Mouse (Mus musculus) cerebellum, adult 8-10 months (tissue): ENCODE data around the gene Tle3.
A peak's percentile ranks its signal among the peaks of the same experiment; 100 is the strongest.

Source experiments
- DNase-seq: peaks from one replicate; pipeline ENCODE4 v3.0.0; 2022

The Tle3 gene

DNA sequence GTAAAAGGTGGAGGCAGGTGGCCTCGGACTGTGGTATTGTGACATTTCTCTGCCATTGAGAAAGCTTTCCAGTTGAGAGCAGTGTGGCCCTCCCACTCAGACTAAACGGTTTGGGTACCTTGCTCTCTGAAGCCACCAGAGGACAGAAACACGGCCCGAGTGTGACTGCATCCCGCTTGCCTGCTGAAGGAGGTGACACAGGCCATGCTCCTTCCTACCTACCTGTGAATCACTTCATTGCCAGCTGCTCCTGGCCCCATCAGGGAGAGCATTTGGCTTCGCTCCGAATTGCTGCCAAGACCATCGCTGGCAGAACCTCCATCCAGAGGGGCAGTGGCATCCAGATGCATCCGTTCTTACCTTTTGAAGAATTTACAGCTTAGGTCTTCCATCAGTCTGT, 26.0 kb downstream of the Tle3 start:
- DNase-seq = no peak

DNA sequence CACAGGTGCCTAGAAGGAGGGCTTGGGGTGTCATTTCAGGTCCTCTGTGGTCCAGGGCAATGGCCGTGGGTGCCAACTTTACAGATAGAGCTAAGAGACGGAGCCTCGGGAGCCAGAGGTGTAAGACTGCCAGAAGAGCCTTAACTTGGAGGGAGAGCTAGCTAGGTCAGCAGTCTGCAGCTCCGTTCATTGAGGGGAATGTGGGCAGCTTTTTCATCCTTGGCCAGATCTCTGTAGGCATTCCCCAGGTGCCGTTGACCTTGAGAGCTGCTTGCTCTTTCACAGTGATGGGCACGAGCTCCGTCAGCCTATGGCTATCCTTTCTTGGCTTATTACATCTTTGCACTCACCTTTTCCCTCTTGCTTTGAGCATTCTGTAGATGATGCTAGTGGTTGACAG, 28.0 kb downstream of the Tle3 start:
- no peak for DNase-seq

DNA sequence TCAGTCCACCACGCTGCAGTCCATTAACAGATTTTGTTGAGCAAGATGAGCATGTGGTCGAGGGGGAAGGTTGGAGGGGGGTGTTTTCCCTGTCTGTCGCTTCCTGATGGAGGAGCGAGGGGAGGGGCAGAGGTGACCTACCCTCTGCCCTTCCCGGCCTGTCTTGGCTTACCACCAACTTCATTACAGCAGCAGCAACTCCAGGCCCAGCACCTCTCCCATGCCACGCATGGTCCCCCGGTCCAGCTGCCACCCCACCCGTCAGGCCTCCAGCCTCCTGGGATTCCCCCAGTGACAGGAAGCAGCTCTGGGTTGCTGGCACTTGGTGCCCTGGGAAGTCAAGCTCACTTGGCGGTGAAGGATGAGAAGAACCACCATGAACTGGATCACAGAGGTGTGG, 29.5 kb downstream of the Tle3 start:
- no peak for DNase-seq

DNA sequence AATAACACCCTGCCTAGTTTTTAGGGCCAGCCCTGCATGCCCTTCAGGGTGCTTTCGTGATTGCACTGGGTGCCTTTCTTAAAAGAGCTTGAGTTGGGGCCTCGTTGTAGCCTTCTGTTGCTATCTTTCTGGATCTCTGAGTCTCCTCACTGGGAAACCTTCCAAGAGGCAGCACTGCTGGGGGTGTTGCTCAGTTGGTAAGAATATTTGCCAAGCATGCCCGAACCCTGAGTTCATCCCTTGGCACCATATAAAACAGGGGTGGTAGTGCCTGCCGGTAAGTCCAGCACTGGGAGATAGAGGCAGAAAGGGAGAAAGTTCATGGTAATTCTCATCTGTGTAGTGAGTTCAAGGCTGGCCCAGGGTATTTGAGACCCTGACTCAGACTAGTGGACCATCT, 30.1 kb downstream of the Tle3 start:
- no peak for DNase-seq

DNA sequence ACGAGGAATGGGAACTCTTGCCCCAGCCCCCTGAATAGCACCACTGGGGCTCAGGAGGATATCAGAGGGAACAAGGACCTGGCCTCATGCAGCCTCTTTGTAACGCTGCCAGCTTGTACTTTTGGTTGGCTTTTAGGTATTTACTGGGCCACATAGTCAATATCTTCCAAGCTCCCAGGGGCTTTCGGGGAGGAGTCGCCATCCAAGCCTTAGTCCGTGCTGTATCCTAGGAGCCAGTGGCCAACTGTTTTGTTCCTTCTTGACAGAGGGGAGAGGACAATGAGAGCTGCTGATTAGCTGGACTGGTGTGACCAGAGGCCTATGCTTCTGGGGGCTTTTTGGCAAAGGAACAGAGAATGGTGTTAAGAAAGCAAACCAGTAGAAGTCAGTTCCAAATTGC, 30.6 kb downstream of the Tle3 start:
- no peak for DNase-seq

DNA sequence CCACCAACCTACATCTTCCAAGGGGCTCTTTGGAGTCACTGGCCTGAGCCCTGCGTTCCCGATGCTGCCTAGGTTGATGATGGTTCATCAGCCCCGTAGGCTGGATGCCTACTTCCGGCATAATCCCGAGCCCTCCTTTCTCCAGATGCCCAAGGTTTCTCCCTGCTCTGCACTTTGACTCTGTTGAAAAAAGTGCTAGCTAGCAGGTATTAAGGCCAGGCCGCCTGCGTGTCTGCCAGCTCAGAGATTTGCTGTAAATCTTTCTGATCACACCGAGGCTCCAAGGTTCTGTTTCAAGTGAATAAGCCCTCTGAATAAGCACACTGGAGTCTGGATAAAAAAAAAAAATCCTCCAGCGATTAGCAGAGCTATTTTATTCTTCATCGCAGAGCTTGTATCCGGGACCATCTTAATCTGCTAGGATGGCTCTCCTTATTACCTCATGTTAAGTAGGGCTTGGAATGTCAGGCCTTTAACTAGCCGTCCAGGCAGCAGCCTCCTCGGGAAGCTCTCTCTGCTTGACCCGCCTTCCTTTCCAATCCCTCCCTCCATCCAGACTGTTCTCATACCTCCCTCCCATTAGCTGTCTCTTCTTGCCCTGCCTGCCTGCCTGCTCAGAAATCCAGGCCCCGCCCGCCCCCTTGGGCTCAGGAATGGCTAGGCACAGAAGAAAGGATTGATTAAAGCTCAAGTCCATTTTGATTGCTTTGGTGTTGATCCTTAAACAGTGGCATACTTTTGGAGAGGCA, 31.9 kb downstream of the Tle3 start:
- no peak for DNase-seq

DNA sequence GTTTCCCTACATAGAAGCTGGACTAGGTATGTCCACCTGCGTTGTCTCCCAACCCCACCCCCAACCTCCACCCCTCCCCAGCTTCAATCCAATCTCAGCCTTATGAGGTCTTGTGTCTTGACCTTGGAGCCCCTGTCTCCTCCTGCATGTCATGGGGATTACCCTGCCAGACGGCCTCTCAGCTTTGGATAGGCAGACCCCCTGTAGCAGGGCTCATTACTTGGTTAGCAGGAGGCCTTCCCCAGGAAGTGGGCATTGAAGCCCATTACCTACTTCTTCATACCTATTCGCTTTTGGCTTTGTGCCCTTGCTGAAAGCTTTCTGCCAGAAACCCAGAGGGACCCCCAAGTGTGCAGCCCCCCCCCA, 32.4 kb downstream of the Tle3 start:
- DNase-seq = no peak

DNA sequence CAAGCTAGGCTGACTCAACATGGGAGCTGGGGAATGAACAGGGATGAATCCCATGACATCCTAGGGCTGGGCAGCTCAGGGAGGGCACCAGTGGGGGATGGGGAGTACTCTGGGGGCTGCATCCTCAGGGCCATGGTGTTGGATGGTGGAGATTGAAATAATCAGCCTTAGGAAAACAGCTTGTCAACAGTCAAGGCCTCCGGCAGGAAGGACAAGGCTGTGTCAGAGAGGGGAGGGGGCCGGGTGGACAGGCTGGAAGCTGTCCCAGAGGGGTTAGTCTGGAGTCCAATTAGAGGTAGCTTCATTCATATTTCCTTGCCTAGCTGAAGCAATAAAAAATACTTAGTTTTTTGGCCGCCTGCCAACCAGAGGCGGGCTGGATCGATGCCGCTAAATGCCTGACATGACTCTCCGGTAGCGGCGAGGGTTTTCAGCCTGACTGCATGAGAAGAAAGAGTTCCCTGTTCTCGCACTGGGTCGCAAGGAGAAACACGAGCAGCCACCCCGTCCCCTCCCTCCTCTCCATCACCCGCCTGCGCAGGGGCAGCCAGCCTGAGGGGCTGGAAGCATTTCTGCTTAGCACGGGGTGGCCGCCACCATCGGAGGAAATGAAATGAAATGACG, 32.9 kb downstream of the Tle3 start:
- DNase-seq = peak; percentile 40

DNA sequence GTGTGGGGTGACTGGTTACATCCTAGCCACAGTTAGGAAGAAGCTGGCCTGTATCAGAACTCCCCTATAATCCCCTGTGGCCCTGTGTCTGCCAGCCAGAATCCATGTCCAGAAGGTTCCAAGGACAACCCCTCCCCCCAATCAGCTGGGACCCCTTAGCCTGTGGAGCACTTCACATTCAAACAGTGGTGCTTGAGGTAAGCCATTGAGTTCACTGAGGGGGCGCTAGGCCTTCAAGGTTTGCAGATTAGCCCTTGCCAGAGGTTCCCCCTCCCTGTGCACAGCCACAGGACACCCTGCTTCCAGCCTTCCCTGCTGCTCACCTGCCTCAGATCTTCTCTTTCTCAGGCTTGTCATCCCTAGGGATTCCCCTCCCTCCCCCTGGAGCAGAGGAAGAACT, 34.2 kb downstream of the Tle3 start:
- no peak for DNase-seq

DNA sequence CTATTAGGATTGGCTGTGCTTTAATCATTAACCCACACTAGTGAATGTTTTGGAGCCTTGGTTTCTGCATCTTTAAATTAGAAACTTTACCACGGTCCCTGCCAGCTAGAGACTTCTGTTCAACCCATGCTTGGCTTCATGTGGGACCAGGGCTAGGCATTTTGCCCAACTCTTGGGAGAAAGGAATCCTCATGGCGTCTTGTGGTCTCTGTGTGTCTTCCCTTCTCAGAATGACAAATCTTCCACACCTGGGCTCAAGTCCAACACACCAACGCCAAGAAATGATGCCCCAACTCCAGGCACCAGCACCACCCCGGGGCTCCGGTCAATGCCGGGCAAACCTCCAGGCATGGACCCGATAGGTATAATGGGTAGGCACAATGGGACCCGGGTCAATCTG, 36.9 kb downstream of the Tle3 start:
- peak; percentile 32 for DNase-seq

DNA sequence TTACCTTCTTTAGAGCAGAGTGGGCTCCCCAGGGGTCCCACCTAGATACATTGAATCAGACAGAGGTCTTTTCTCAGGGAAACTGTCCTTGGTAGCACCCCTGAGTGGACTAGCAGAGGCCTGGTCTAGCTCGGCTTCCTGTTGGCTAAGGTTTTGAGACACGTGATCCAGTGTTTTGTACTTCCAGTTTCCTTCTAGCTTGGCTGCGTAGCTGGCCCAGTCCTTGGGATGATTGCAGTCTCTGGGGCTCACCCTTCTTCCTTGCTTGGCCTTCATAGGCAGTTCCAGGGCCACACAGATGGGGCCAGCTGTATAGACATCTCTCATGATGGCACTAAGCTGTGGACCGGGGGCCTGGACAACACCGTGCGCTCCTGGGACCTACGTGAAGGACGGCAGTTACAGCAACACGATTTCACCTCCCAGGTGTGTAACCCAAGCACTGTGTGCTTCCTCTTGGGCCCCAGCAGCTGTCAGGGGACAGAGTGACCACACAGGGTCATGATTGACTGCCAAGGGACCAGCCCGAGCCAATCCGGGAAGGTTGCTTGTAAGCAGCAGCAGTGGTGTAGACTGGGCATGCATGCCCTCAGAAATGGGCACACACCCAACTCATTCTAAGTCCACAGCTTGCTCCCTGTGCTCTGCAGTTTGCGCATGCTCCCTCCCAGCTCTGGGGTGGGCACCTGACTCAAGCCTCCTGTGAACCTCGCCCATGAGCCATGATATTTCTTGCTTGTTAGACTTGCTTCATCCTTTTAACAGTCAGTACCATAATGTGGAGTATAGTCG, 41.7 kb downstream of the Tle3 start:
- no peak for DNase-seq

DNA sequence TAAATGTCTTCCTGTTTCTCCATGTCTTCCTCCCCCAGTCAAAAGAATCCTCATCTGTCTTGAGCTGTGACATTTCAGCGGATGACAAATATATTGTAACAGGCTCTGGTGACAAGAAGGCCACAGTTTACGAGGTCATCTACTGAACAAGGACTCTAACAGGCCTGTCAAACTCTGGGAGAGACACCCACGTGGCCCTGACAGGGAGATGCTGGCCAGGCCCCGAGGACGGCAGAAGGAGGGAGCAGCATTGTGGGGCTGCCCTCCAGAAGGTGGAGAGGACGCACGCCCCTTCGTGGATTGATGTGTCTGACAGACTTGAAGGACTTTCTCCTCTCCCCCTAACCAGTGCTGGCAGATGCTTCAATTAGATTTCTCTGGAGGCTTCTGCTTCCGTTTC, 44.4 kb downstream of the Tle3 start:
- no peak for DNase-seq

DNA sequence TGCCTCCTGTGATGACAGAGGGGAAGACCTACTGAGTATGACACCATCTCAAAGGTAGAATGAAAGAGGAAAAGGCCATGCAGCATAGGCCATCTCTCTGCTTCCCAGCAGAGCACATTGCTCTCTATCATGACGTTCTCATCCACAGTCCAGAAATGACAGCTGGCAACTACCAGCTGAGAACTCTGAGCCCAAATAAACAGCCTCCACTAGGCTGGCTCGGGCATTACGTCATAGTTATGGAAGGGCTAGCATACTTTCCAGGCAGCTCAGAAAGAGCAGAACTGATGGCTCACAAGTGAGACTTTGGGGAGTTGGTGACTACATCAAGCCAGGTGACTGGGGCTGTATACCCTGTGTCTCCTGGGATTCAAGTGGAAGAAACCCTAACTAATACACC, 49.5 kb downstream of the Tle3 start:
- DNase-seq = no peak

DNA sequence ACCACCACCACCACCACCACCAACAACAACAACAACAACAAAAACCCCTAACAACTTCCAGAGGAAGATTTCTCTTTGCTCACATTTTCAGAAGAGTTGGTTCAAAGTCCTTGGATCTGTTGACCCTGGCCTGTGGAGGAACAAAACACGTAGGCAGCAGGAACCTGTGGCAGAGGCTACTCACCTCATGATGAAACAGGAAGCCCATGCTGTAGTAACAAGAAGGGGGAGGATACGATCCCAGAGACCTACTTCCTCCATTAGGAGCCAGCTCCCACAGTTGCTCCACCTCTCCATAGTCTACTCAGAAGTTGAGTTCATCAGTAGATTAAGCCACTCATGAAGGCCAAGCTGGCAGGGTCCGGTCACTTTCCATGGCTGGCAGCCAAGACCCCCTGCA, 52.1 kb downstream of the Tle3 start:
- DNase-seq = no peak

DNA sequence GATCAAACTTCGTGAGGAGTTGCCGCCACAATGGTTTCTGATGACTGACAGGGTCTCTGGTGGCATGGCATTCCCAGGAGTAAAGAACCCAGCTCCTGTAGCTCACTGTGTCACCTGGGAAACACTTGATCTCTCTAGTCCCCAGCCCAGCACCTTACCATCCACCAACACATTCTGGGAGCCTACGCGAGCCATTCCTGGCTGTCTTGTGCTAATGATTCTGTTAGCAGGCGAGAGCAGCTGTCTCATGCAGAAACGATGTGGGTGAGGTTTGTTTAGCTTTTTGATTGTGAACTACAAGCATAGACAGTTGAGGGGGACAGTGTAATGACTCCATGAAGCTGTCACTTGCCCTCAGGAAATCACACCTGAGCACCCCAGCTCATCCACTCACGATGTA, 54.3 kb downstream of the Tle3 start:
- no peak for DNase-seq

DNA sequence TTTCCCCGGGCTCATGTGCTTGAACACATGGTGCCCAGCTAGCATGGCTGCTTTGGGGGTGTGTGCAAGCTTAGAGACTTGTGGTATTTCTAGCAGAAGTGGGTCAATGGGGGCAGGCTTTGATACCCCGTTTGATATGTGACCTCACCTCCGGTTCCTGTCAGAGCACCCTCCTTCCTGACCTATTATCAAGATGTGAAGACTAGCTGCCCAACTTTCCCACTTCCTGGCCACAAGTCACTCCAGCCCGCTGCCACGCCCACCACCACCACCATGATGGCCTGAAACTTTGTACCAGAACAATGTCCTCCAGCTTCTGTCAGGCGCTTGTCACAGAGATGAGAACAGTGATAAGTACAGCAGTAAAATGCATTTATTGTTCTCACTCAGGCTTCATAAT, 54.9 kb downstream of the Tle3 start:
- DNase-seq = no peak

DNA sequence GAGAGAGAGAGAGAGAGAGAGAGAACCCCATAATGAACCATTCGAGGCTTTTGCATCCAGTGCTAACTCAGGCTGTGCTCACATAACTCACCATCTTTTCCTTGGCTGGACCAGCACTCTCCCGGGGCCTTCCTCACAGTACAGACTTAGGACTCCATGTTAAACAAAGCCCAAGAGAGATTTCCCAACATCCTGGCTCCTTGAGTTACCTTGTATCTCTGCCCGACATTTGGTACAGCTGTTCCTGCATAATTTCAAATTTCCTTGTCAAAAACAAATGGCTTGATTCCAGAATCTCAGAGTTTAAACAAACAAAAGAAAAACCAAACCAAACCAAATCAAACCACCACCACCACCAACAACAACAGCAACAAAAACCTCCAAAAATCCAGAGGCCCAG, 55.7 kb downstream of the Tle3 start:
- DNase-seq = no peak

DNA sequence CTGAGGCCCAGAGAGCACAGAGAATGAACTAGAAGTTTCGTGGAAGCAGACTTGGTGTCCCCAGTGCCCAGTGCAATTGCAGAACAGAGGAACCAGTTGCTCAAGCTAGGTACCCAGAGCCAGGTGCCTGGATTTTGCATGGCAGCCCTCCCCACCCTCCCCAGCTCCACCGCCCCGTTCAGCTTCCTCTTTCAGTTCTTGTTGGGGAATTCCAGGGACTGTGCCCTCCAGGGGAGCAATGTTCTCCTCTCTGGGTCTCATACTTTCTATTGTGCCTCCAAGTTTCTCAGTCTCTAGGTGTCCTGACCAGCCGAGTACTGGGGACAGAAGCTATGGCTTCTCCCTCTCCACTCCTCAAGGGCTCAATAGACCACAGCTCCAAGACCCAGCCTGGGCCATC, 59.7 kb downstream of the Tle3 start:
- no peak for DNase-seq

DNA sequence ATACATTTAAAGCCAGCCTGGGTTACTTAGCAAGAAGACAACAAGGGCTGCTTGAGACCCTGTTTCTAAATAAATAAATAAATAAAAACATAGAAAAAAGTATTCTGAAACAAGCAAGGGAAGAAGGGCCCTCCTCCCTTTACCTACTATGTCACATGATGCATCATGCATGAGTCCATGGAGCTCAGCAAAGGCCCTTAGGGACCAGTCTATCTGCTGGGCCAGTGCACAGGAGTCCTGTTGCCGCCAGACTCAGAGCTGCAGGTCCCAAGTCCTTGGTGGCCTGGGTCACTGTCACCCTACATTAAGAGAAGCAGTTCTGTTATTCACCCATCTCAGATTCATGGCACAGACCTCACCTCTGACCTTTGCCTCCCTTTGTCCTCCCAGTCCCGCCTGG, 61.0 kb downstream of the Tle3 start:
- DNase-seq = no peak

DNA sequence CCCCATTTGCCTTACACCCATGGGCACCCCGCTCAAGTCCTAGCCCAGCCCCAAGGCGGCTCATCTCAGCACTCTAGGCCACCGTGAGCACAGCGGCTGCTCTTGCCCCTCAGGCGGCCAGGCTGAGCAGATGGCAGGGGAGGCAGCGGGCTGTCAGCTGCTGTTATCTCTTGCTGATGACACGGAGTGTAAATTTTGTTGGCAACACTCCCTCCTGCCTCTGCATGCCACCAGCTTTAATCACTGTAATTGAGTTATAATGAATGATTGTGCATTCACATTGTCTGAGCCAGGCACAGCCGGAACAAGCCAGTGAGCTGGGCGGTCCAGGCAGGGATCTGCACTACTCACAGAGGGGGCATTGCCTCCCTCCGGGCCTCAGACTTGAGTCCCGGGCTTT, 61.9 kb downstream of the Tle3 start:
- DNase-seq = peak; percentile 35

DNA sequence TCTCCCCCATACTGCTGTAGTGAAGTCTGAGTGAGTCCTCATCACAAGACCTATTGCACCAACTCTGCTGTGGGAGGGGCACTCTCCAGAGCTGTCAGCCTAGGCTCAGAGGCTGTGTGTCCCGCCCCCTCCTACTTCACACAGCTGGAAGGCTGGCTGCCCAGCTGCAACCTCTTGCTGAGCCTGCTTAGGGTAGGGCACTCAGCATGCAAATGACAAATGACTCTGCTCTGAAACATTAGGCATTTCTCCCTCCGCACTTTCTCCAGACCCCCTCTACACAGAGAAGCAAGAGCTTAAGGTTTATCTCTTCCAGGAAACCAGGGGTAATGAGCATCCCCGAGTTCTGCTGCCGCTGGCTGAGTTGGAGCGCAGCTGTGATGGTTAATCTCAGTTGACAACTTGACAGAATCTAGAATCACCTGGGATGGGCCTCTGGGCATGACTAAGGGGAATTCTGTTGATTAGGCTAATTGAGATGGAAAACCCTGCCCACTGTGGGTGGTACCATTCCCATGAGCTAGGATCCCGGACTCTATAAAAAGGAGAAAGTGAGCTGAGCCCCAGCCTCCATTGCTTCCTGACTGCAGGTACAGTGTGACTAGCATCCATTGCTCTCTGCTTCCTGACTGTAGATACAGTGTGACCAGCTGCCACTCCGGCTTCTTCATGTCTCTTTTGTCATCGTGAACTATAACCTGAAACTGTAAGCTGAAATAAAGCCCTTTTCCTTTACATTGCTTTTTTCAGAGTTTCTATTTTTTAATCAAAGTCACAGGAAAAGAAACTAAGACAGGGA, 63.2 kb downstream of the Tle3 start:
- DNase-seq = no peak

DNA sequence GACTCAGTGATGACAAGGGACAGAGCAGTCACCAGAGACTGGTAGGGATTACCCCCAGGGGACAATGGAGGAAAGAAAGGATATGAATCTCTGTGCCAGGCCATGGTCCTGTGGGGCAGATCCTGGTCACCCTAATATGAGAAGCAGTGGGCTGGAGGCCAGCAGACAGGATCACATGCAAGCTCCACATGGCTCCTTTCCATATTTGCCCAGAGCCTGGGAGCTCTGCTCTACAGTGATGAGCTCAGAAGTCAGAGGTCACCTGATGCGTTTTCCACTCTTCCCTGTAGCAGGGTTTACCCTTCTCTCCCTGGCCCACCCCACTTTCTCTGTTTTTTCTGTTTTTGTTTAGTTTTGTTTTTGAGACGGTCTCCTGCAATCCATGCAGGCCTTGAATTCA, 63.9 kb downstream of the Tle3 start:
- no peak for DNase-seq

DNA sequence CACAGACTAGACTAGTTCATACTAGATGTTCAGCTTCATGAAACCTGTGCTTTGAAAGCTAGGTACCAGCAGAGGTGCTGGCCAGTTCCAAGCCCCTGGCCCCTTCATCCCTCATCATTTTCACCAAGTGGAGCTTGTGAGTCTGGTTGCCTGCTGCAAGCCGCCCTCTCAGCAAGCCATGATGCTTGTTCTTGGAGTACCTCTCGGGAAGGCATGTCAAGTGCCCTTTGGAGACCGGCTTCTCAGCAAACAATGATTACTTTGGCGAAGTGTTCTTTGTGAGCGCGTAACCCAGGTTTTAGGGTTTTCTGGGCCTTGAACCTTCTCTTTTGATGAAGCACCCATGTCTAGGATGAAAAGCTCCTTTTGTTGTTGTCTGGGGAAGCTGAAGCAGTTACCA, 64.6 kb downstream of the Tle3 start:
- DNase-seq = no peak

DNA sequence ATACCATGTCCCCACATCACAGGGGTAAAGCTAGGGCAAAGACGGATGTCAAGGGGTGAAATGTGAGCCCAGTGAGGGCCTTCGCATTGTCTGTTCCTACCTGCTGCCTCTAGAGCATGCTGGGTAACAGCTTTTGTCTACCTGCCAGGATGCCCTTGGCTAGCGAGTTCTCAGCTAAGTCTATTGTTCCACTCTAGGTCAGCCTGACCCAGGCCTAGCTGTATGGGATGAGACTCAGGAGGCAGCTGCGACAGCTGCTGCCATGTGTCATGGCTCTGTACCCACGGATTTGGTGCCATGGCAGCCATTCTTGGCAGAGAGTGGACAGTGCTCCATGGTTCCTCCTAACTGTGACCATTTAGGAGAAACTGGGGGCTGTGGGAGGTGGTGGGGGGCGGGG, 66.9 kb downstream of the Tle3 start:
- no peak for DNase-seq
